Mouse (Mus musculus) ovary, postnatal 10 days (tissue): ENCODE data around the gene Tnrc6c.

Source experiments
- DNase-seq: peaks from one replicate; pipeline ENCODE4 v3.0.0; 2022; ENCODE audit warnings: low spot score

Gene Tnrc6c

GRCm38 (mm10) chr11:117729341-117729740 lies 75.3 kb downstream of the Tnrc6c start:
- DNase-seq, result no peak

GRCm38 (mm10) chr11:117729798-117730489 lies 75.9 kb downstream of the Tnrc6c start:
- DNase-seq, result no peak

- no peak for DNase-seq
Observed at GRCm38 (mm10) chr11:117730490-117730838, 76.4 kb downstream of the Tnrc6c start.

GRCm38 (mm10) chr11:117731470-117731869 lies 77.4 kb downstream of the Tnrc6c start:
- no peak for DNase-seq

- no peak for DNase-seq
Observed at GRCm38 (mm10) chr11:117736037-117736689, 82.1 kb downstream of the Tnrc6c start.

GRCm38 (mm10) chr11:117738123-117738522 lies 84.0 kb downstream of the Tnrc6c start:
- DNase-seq, result no peak

GRCm38 (mm10) chr11:117741128-117741527 lies 87.0 kb downstream of the Tnrc6c start:
- DNase-seq, result no peak

- DNase-seq, result no peak
Observed at GRCm38 (mm10) chr11:117742243-117742642, 88.2 kb downstream of the Tnrc6c start.

- no peak for DNase-seq
Observed at GRCm38 (mm10) chr11:117742715-117743114, 88.6 kb downstream of the Tnrc6c start.

GRCm38 (mm10) chr11:117743454-117744030 lies 89.5 kb downstream of the Tnrc6c start:
- no peak for DNase-seq

- DNase-seq, result no peak
Observed at GRCm38 (mm10) chr11:117748628-117749027, 94.5 kb downstream of the Tnrc6c start.

GRCm38 (mm10) chr11:117749414-117749813 lies 95.3 kb downstream of the Tnrc6c start:
- no peak for DNase-seq

- DNase-seq, result no peak
Observed at GRCm38 (mm10) chr11:117751544-117751943, 97.5 kb downstream of the Tnrc6c start.

- DNase-seq, result no peak
Observed at GRCm38 (mm10) chr11:117755891-117756290, 101.8 kb downstream of the Tnrc6c start.

- DNase-seq, result no peak
Observed at GRCm38 (mm10) chr11:117759267-117759666, 105.2 kb downstream of the Tnrc6c start.

GRCm38 (mm10) chr11:117760374-117761119 lies 106.5 kb downstream of the Tnrc6c start:
- DNase-seq, result no peak

GRCm38 (mm10) chr11:117761801-117762200 lies 107.7 kb downstream of the Tnrc6c start:
- DNase-seq, result no peak

GRCm38 (mm10) chr11:117762246-117762645 lies 108.2 kb downstream of the Tnrc6c start:
- DNase-seq, result no peak

GRCm38 (mm10) chr11:117764319-117764718 lies 110.2 kb downstream of the Tnrc6c start:
- DNase-seq, result no peak

- DNase-seq, result no peak
Observed at GRCm38 (mm10) chr11:117765361-117765760, 111.3 kb downstream of the Tnrc6c start.

- no peak for DNase-seq
Observed at GRCm38 (mm10) chr11:117766275-117766674, 112.2 kb downstream of the Tnrc6c start.
